Mouse (Mus musculus): ENCODE results near the gene Thrb. TPM values are rescaled to one million over a fixed set of nuclear protein-coding genes. Genes with fewer than 3 reads are reported as not detected.

Thrb gene
- total and polyA plus RNA-seq, 3 experiments = not detected

GRCm38 (mm10) chr14:18031941-18032340, 371.9 kb downstream of the Thrb start:
- Histone ChIP-seq H3K79me2 (ENCODE audit: control insufficient read depth, insufficient read depth, low read length, poor library complexity) (no peaks in the 10 kb centered on the region), H3K27me3 (ENCODE audit: control insufficient read depth in 1 of 2, insufficient read depth in 2 of 2, low read length in 2 of 2) (no peaks in the 10 kb centered on the region), H3K9ac (ENCODE audit: control insufficient read depth, low read depth, low read length, poor library complexity, severe bottlenecking) (no peak overlapping the region), H3K9me3 (replicated peaks; ENCODE audit: insufficient read depth, low read length) (no peaks in the 10 kb centered on the region), H3K4me1 (ENCODE audit: control insufficient read depth in 1 of 2, insufficient read depth in 2 of 2, low read length in 2 of 2) (no peaks in the 10 kb centered on the region), H3K36me3 (ENCODE audit: control insufficient read depth in 1 of 2, insufficient read depth in 2 of 2, low read length in 2 of 2) (no peaks in the 10 kb centered on the region), H3K4me3 (ENCODE audit: control insufficient read depth in 1 of 2, insufficient read depth in 1 of 2, low read depth in 2 of 2, low read length in 2 of 2) (no peak overlapping the region), H3K27ac (ENCODE audit: control insufficient read depth, low read depth, low read length) (no peak overlapping the region)
- no peak for DNase-seq (ENCODE audit: low read depth, low spot score)
- TF ChIP-seq SMC3 (IDR thresholded peaks at IDR 0.05; ENCODE audit: low read depth, low read length) (no peak), RAD21 (IDR thresholded peaks at IDR 0.05; ENCODE audit: low read depth, low read length) (no peak), ZC3H11A (IDR thresholded peaks at IDR 0.05; ENCODE audit: low read depth, low read length) (no peak), USF2 (IDR thresholded peaks at IDR 0.05; ENCODE audit: borderline replicate concordance in 1 of 2, insufficient read depth in 1 of 2, low read depth in 1 of 2, low read length in 2 of 2) (no peak), ZMIZ1 (IDR thresholded peaks at IDR 0.05; ENCODE audit: low read depth, low read length) (no peak), ETS1 (IDR thresholded peaks at IDR 0.05; ENCODE audit: low read depth, low read length) (no peak), ZNF384 (IDR thresholded peaks at IDR 0.05; ENCODE audit: low read depth, low read length) (no peak), MXI1 (IDR thresholded peaks at IDR 0.05; ENCODE audit: low read depth, low read length) (no peak), USF1 (IDR thresholded peaks at IDR 0.05; ENCODE audit: low read depth, low read length) (peak; percentile 27; the same call in 1 of the 2 replicates)

DNA sequence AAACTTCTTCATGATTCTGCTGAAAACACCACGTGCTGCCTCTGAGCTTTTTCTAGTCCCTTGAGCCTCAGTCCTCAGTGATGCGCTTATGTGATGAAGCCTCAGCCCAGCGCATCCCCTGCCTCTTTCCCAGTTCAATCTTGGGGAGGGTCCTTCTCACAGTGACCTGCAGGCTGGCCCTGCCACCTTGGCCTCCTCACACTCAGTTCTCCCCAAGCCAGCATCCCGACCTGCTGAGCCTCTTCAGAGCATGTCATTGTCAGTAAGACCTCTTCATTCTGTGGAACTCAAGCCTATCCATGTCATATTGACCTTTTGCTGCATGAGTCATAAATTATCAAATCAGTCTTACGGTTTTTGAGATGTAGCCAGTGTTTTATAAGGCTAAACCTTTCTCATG, 376.5 kb downstream of the Thrb start:
- Histone ChIP-seq H3K9me3 (replicated peaks; ENCODE audit: insufficient read depth, low read length) (no peaks in the 10 kb centered on the region), H3K4me3 (ENCODE audit: control insufficient read depth in 1 of 2, insufficient read depth in 1 of 2, low read depth in 2 of 2, low read length in 2 of 2) (no peak overlapping the region), H3K36me3 (ENCODE audit: control insufficient read depth in 1 of 2, insufficient read depth in 2 of 2, low read length in 2 of 2) (no peaks in the 10 kb centered on the region), H3K9ac (ENCODE audit: control insufficient read depth, low read depth, low read length, poor library complexity, severe bottlenecking) (no peak overlapping the region), H3K79me2 (ENCODE audit: control insufficient read depth, insufficient read depth, low read length, poor library complexity) (no peaks in the 10 kb centered on the region), H3K27ac (ENCODE audit: control insufficient read depth, low read depth, low read length) (no peak overlapping the region), H3K27me3 (ENCODE audit: control insufficient read depth in 1 of 2, insufficient read depth in 2 of 2, low read length in 2 of 2) (no peaks in the 10 kb centered on the region), H3K4me1 (ENCODE audit: control insufficient read depth in 1 of 2, insufficient read depth in 2 of 2, low read length in 2 of 2) (no peaks in the 10 kb centered on the region)
- TF ChIP-seq BHLHE40 (IDR thresholded peaks at IDR 0.05; ENCODE audit: borderline replicate concordance, low read depth, low read length) (no peak), TAL1 (IDR thresholded peaks at IDR 0.05; ENCODE audit: low read length) (no peak)
- no peak for DNase-seq (ENCODE audit: low read depth, low spot score)

DNA sequence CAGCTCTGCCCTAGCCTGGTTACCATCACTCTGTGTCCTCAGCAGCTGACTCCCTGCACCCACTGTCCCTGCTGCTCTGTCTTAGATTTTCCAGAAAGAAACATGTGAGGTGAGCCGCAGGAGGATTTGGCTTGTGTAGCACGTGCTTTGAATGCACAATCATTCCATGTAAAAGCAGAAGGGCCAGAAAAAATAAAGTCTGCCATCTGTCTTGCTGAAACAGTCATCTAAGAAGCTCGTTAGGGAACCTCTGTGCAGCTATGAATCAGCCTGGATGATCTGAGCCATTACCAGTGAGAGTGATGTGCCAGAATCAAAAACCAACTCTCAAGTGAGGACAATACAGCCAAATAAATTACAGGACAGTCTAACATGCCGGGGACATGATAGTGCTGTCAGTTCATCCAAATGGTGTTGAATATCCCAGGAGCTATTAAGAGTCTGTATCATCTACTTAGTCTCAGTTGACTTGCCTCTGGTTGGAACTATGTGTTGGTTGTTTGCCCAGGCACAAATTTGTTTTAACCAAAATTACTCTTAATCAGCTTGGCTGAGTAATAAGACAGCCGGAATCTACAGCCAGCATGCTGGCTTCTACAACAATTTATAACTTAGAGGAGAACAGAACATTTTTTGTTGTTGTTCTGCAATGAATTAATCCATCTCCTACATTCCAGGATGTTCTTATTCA, 402.2 kb downstream of the Thrb start:
- Histone ChIP-seq H3K9ac (ENCODE audit: control insufficient read depth, low read depth, low read length, poor library complexity, severe bottlenecking) (no peak overlapping the region), H3K27me3 (ENCODE audit: control insufficient read depth in 1 of 2, insufficient read depth in 2 of 2, low read length in 2 of 2) (no peaks in the 10 kb centered on the region), H3K36me3 (ENCODE audit: control insufficient read depth in 1 of 2, insufficient read depth in 2 of 2, low read length in 2 of 2) (no peaks in the 10 kb centered on the region), H3K79me2 (ENCODE audit: control insufficient read depth, insufficient read depth, low read length, poor library complexity) (no peaks in the 10 kb centered on the region), H3K4me1 (ENCODE audit: control insufficient read depth in 1 of 2, insufficient read depth in 2 of 2, low read length in 2 of 2) (no peaks in the 10 kb centered on the region), H3K9me3 (replicated peaks; ENCODE audit: insufficient read depth, low read length) (no peaks in the 10 kb centered on the region), H3K4me3 (ENCODE audit: control insufficient read depth in 1 of 2, insufficient read depth in 1 of 2, low read depth in 2 of 2, low read length in 2 of 2) (no peak overlapping the region), H3K27ac (ENCODE audit: control insufficient read depth, low read depth, low read length) (no peak overlapping the region)
- DNase-seq (ENCODE audit: low read depth, low spot score) = no peak
- TF ChIP-seq ETS1 (IDR thresholded peaks at IDR 0.05; ENCODE audit: low read depth, low read length) (no peak), CHD1 (IDR thresholded peaks at IDR 0.05; ENCODE audit: low read depth, low read length) (no peak), EP300 (IDR thresholded peaks at IDR 0.05; ENCODE audit: low read depth in 1 of 2, low read length in 2 of 2) (no peak), ZNF384 (IDR thresholded peaks at IDR 0.05; ENCODE audit: low read depth, low read length) (no peak), MYC (IDR thresholded peaks at IDR 0.05; ENCODE audit: low read depth, low read length) (no peak), SMC3 (IDR thresholded peaks at IDR 0.05; ENCODE audit: low read depth, low read length) (no peak), USF2 (IDR thresholded peaks at IDR 0.05; ENCODE audit: borderline replicate concordance in 1 of 2, insufficient read depth in 1 of 2, low read depth in 1 of 2, low read length in 2 of 2) (no peak), POLR2AphosphoS5 (IDR thresholded peaks at IDR 0.05; ENCODE audit: borderline replicate concordance, low read depth, low read length) (no peak), NRF1 (IDR thresholded peaks at IDR 0.05; ENCODE audit: insufficient read depth, low read depth, low read length, poor library complexity, severe bottlenecking) (no peak), ZKSCAN1 (IDR thresholded peaks at IDR 0.05; ENCODE audit: low read depth, low read length) (no peak), CTCF (IDR thresholded peaks at IDR 0.05 in 2 of 3, conservative IDR thresholded peaks at IDR 0.05 in 1 of 3; ENCODE audit: control insufficient read depth in 1 of 3, insufficient read depth in 1 of 3, low read depth in 2 of 3, low read length in 3 of 3, poor library complexity in 1 of 3, severe bottlenecking in 1 of 3) (no peak), ELF1 (IDR thresholded peaks at IDR 0.05; ENCODE audit: low read depth, low read length) (no peak), CHD2 (IDR thresholded peaks at IDR 0.05; ENCODE audit: low read length) (no peak), SIN3A (IDR thresholded peaks at IDR 0.05; ENCODE audit: low read length) (no peak), UBTF (IDR thresholded peaks at IDR 0.05; ENCODE audit: borderline replicate concordance, insufficient read depth, low read depth, low read length) (no peak), MYB (IDR thresholded peaks at IDR 0.05; ENCODE audit: low read depth, low read length) (no peak), BHLHE40 (IDR thresholded peaks at IDR 0.05; ENCODE audit: borderline replicate concordance, low read depth, low read length) (no peak), RAD21 (IDR thresholded peaks at IDR 0.05; ENCODE audit: low read depth, low read length) (no peak)
